Mouse (Mus musculus) embryo, embryonic 11.5 days (tissue): ENCODE data around the gene Gm14819.
"Not testable (repeated sequence)": the region's sequence is repeated elsewhere in the genome, so short reads cannot be mapped to it uniquely, and the experiment has no call there.

Experiments used
- DNase-seq: peaks from one replicate; pipeline ENCODE4 v3.0.0-alpha.2; 2012; ENCODE audit warnings: low read depth, low spot score

Gene Gm14819

GRCm38 (mm10) chrX:35403883-35404282 lies at the start of gene Gm14819:
Gene Gm14819, plus strand, starts transcription at chrX:35404183.
- not testable (repeated sequence) for DNase-seq
